Comparison of ENCODE assay signal across 8 mouse cellular contexts in genomic region chr8:61875290-61875689, GRCm38 (mm10). TPM values are rescaled to one million over a fixed set of nuclear protein-coding genes. Genes with fewer than 3 reads are reported as not detected.
DNase-seq lines count a peak whose midpoint lies in the region; ATAC-seq and TF ChIP-seq lines count a peak whose summit lies in the region.

No protein-coding gene starts in this region.

- TF ChIP-seq CTCF in intestine, postnatal 0 days (IDR thresholded peaks at IDR 0.05; ENCODE audit: low read depth): peak; percentile 74

- no peaks in the 10 kb centered on the region for H3K36me3 ChIP-seq in intestine, postnatal 0 days (ENCODE audit: control insufficient read depth, insufficient read depth)
- H3K36me3 ChIP-seq in lung, embryonic 15.5 days: no peaks in the 10 kb centered on the region

- no peaks in the 10 kb centered on the region for H3K27me3 ChIP-seq in intestine, postnatal 0 days (replicated peaks; ENCODE audit: control insufficient read depth, insufficient read depth, low read length)
- H3K27me3 ChIP-seq in lung, embryonic 15.5 days: no peaks in the 10 kb centered on the region

- peak; percentile 12 for DNase-seq in cerebellum, adult 9-10 months
- peak; percentile 55 for DNase-seq in urinary bladder, postnatal 25 days (ENCODE audit: low spot score)
- DNase-seq in urinary bladder, postnatal 10 days (ENCODE audit: low spot score): no peak
- DNase-seq in fibroblast of lung, adult 2 months (ENCODE audit: low read depth): peak; percentile 27
- DNase-seq in right cerebral cortex, postnatal 10 days (ENCODE audit: low spot score in 2 of 2): peak; percentile 71 to 76

- no peaks in the 10 kb centered on the region for H3K9me3 ChIP-seq in intestine, postnatal 0 days (ENCODE audit: control insufficient read depth)
- H3K9me3 ChIP-seq in lung, embryonic 15.5 days: no peaks in the 10 kb centered on the region

- no peak overlapping the region for H3K4me2 ChIP-seq in intestine, postnatal 0 days (replicated peaks; ENCODE audit: low read depth)
- H3K4me2 ChIP-seq in lung, embryonic 15.5 days: no peak overlapping the region

- H3K4me3 ChIP-seq in intestine, postnatal 0 days (ENCODE audit: low read depth, low read length): no peak overlapping the region
- no peak overlapping the region for H3K4me3 ChIP-seq in lung, embryonic 15.5 days

- H3K4me1 ChIP-seq in intestine, postnatal 0 days (replicated peaks; ENCODE audit: control insufficient read depth, insufficient read depth, low read length): no peaks in the 10 kb centered on the region
- H3K4me1 ChIP-seq in lung, embryonic 15.5 days: peaks cover 6% of the 10 kb centered on the region; the same call in 1 of the 2 replicates

- ATAC-seq in cerebellum, adult (ENCODE audit: insufficient number of reproducible peaks, low FRiP score, low TSS enrichment): no peak; the same call in 1 of the 2 replicates
- peak; percentile 43; the same call in 1 of the 2 replicates for ATAC-seq in intestine, postnatal 0 days
- peak; percentile 62; the same call in 1 of the 2 replicates for ATAC-seq in lung, embryonic 15.5 days (ENCODE audit: borderline replicate concordance, extremely low read depth, low FRiP score, low TSS enrichment)

- H3K9ac ChIP-seq in intestine, postnatal 0 days (ENCODE audit: low read depth, low read length): no peak overlapping the region
- H3K9ac ChIP-seq in lung, embryonic 15.5 days: no peak overlapping the region

- WGBS in intestine, postnatal 0 days: 3% methylated on average over 5 of the region's 5 CpGs
- 7% methylated on average over 5 of the region's 5 CpGs for WGBS in lung, embryonic 15.5 days

- no peak overlapping the region for H3K27ac ChIP-seq in intestine, postnatal 0 days (ENCODE audit: low read depth, low read length)
- no peak overlapping the region for H3K27ac ChIP-seq in lung, embryonic 15.5 days

RNA-seq across cellular contexts. Expression of gene Palld, which starts 27.2 kb away (rescaled TPM):
- 62.3 and 73.8 TPM in 2 replicates for polyA plus RNA-seq in intestine, postnatal 0 days (2015; fragmentation: Nextera tagmentation; extraction: Ambion mirVana)
- polyA plus RNA-seq in lung, embryonic 15.5 days (2015; fragmentation: Nextera tagmentation; extraction: Ambion mirVana): 93.5 and 96.5 TPM in 2 replicates

RNA-seq across cellular contexts. Expression of gene Ddx60, which starts 52.6 kb away (rescaled TPM):
- 44.8 and 47.9 TPM in 2 replicates for polyA plus RNA-seq in intestine, postnatal 0 days (2015; fragmentation: Nextera tagmentation; extraction: Ambion mirVana)
- 0.55 and 0.64 TPM in 2 replicates for polyA plus RNA-seq in lung, embryonic 15.5 days (2015; fragmentation: Nextera tagmentation; extraction: Ambion mirVana)

Comparison
In these comparisons a context has a peak if more than half of its experiments do, and no peak if none do; other contexts are left out.
1. RNA of gene Ddx60, which starts 52.6 kb away (polyA plus RNA-seq): 44.8 to 47.9 TPM in intestine, postnatal 0 days; 0.55 to 0.64 TPM in lung, embryonic 15.5 days; every median in the first group is over 10 times any median in the second.